Mouse (Mus musculus): ENCODE data around the gene Ybx2. TPM values are rescaled to one million over a fixed set of nuclear protein-coding genes. Genes with fewer than 3 reads are reported as not detected.

The Ybx2 gene
- polyA plus RNA-seq, 1 experiment from 2014 or later, result 6.4 TPM

- 63% methylated on average over 3 of the region's 3 CpGs for WGBS
These were observed 4.5 kb upstream of the Ybx2 start for GRCm38 (mm10) chr11:69930967-69931537.

DNA sequence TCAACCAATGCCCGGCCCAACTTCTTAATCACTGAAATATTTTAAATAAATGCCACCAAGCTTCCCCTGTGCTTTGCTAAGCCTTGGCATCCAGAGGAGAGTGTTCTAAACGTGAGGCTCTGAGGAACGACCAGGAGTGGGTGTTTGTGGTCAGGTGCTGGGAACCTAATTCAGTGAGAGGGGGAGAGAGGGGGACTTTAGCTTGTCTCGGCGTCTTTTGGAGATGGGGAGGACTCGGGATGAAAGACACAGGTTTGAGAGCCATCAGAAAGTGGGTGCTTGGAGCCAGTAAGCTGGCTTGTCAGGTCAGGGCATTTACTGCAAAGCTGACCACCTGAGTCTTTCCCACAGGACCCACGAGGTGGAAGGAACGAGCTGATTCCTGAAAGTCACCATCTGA lies 3.8 kb upstream of the Ybx2 start:
- no peak overlapping the region for H3K4me3 ChIP-seq
- H3K4me1 ChIP-seq, result peaks cover 31% of the 10 kb centered on the region
- DNase-seq (ENCODE audit: extremely low spot score, low spot score), result no peak
- no peaks in the 10 kb centered on the region for H3K9me3 ChIP-seq
- H3K27me3 ChIP-seq (ENCODE audit: poor library complexity, severe bottlenecking), result peaks cover 29% of the 10 kb centered on the region
- H3K27ac ChIP-seq, result no peak overlapping the region
- WGBS, result 78% methylated on average over 8 of the region's 8 CpGs
- H3K36me3 ChIP-seq (replicated peaks), result no peaks in the 10 kb centered on the region

More at GRCm38 (mm10) chr11:69930967-69931537, 4.5 kb upstream of the Ybx2 start:
- Histone ChIP-seq H3K27me3 (ENCODE audit: poor library complexity, severe bottlenecking) (peaks cover 22% of the 10 kb centered on the region), H3K9me3 (no peaks in the 10 kb centered on the region), H3K36me3 (replicated peaks) (no peaks in the 10 kb centered on the region), H3K4me1 (peaks cover 24% of the 10 kb centered on the region), H3K27ac (no peak overlapping the region), H3K4me3 (no peak overlapping the region)
- no peak for DNase-seq (ENCODE audit: extremely low spot score, low spot score)

GRCm38 (mm10) chr11:69932254-69932653 lies 3.3 kb upstream of the Ybx2 start:
- H3K9me3 ChIP-seq, result no peaks in the 10 kb centered on the region
- no peaks in the 10 kb centered on the region for H3K36me3 ChIP-seq (replicated peaks)
- 53% methylated on average over 3 of the region's 3 CpGs for WGBS
- H3K27ac ChIP-seq, result no peak overlapping the region
- H3K4me3 ChIP-seq, result no peak overlapping the region
- peaks cover 34% of the 10 kb centered on the region for H3K27me3 ChIP-seq (ENCODE audit: poor library complexity, severe bottlenecking)
- peaks cover 36% of the 10 kb centered on the region for H3K4me1 ChIP-seq
- no peak for DNase-seq (ENCODE audit: extremely low spot score, low spot score)

- Histone ChIP-seq H3K9me3 (no peaks in the 10 kb centered on the region), H3K4me3 (no peak overlapping the region), H3K27ac (no peak overlapping the region), H3K27me3 (ENCODE audit: poor library complexity, severe bottlenecking) (peaks cover 42% of the 10 kb centered on the region), H3K4me1 (peaks cover 42% of the 10 kb centered on the region), H3K36me3 (replicated peaks) (no peaks in the 10 kb centered on the region)
- 80% methylated on average over 4 of the region's 4 CpGs for WGBS
- no peak for DNase-seq (ENCODE audit: extremely low spot score, low spot score)
These were observed 2.5 kb upstream of the Ybx2 start for GRCm38 (mm10) chr11:69933066-69933465.

DNA sequence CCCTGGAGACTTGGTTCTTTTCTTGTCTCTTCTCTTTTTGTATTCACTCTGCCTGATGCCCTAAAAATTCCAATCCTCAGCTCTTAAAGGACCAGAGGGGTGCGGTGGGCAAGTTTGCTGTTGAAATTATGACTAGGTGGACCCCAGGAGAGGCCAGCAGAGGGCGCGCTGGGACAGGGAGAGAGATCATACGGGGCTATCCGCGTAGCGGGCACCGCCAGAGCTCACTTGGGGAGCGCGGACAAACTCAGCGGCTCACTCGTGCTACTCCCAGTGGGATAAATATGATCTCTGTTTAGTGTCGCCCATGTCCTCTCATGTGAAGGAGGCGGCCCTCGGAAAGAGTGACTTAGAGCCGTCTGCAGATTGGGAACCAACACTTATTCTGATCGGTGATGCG lies 1.4 kb upstream of the Ybx2 start:
- Histone ChIP-seq H3K9me3 (no peaks in the 10 kb centered on the region), H3K4me1 (peaks cover 53% of the 10 kb centered on the region), H3K27ac (peak overlapping the region; percentile 60), H3K27me3 (ENCODE audit: poor library complexity, severe bottlenecking) (peaks cover 53% of the 10 kb centered on the region), H3K4me3 (peak overlapping the region; percentile 74), H3K36me3 (replicated peaks) (no peaks in the 10 kb centered on the region)
- DNase-seq (ENCODE audit: extremely low spot score, low spot score), result peak; percentile 94
- 2% methylated on average over 18 of the region's 18 CpGs for WGBS

- WGBS, result 21% methylated on average over 6 of the region's 6 CpGs
- H3K4me3 ChIP-seq, result peak overlapping the region; percentile 74
- H3K27ac ChIP-seq, result peak overlapping the region; percentile 60; the same call in 1 of the 2 replicates
- peaks cover 53% of the 10 kb centered on the region for H3K4me1 ChIP-seq
- H3K36me3 ChIP-seq (replicated peaks), result no peaks in the 10 kb centered on the region
- H3K27me3 ChIP-seq (ENCODE audit: poor library complexity, severe bottlenecking), result peaks cover 58% of the 10 kb centered on the region
- no peak for DNase-seq (ENCODE audit: extremely low spot score, low spot score)
- H3K9me3 ChIP-seq, result no peaks in the 10 kb centered on the region
These were observed 915 bp upstream of the Ybx2 start for GRCm38 (mm10) chr11:69934681-69935080.

GRCm38 (mm10) chr11:69936156-69936555 lies 560 bp downstream of the Ybx2 start:
- DNase-seq (ENCODE audit: extremely low spot score, low spot score), result no peak
- WGBS, result 4% methylated on average over 30 of the region's 30 CpGs
- H3K27me3 ChIP-seq (ENCODE audit: poor library complexity, severe bottlenecking), result peaks cover 68% of the 10 kb centered on the region
- H3K4me3 ChIP-seq, result peak overlapping the region; percentile 74
- H3K27ac ChIP-seq, result peak overlapping the region; percentile 88
- H3K9me3 ChIP-seq, result no peaks in the 10 kb centered on the region
- H3K4me1 ChIP-seq, result peaks cover 53% of the 10 kb centered on the region
- H3K36me3 ChIP-seq (replicated peaks), result no peaks in the 10 kb centered on the region

- Histone ChIP-seq H3K4me3 (peak overlapping the region; percentile 74), H3K36me3 (replicated peaks) (no peaks in the 10 kb centered on the region; the same call in 1 of the 2 replicates), H3K27ac (no peak overlapping the region), H3K9me3 (no peaks in the 10 kb centered on the region), H3K4me1 (peaks cover 53% of the 10 kb centered on the region), H3K27me3 (ENCODE audit: poor library complexity, severe bottlenecking) (peaks cover 68% of the 10 kb centered on the region)
- 51% methylated on average over 9 of the region's 9 CpGs for WGBS
- DNase-seq (ENCODE audit: extremely low spot score, low spot score), result no peak
These were observed 1.2 kb downstream of the Ybx2 start for GRCm38 (mm10) chr11:69936714-69937347.

GRCm38 (mm10) chr11:69937385-69937784 lies 1.8 kb downstream of the Ybx2 start:
- peaks cover 68% of the 10 kb centered on the region for H3K27me3 ChIP-seq (ENCODE audit: poor library complexity, severe bottlenecking)
- peaks cover 3% of the 10 kb centered on the region; the same call in 1 of the 2 replicates for H3K36me3 ChIP-seq (replicated peaks)
- H3K27ac ChIP-seq, result no peak overlapping the region
- no peaks in the 10 kb centered on the region for H3K9me3 ChIP-seq
- WGBS, result 50% methylated on average over 4 of the region's 4 CpGs
- H3K4me3 ChIP-seq, result peak overlapping the region; percentile 74; the same call in 1 of the 2 replicates
- peaks cover 53% of the 10 kb centered on the region for H3K4me1 ChIP-seq
- DNase-seq (ENCODE audit: extremely low spot score, low spot score), result no peak

GRCm38 (mm10) chr11:69937834-69938233 lies 2.2 kb downstream of the Ybx2 start:
- peaks cover 68% of the 10 kb centered on the region for H3K27me3 ChIP-seq (ENCODE audit: poor library complexity, severe bottlenecking)
- 72% methylated on average over 5 of the region's 5 CpGs for WGBS

DNA sequence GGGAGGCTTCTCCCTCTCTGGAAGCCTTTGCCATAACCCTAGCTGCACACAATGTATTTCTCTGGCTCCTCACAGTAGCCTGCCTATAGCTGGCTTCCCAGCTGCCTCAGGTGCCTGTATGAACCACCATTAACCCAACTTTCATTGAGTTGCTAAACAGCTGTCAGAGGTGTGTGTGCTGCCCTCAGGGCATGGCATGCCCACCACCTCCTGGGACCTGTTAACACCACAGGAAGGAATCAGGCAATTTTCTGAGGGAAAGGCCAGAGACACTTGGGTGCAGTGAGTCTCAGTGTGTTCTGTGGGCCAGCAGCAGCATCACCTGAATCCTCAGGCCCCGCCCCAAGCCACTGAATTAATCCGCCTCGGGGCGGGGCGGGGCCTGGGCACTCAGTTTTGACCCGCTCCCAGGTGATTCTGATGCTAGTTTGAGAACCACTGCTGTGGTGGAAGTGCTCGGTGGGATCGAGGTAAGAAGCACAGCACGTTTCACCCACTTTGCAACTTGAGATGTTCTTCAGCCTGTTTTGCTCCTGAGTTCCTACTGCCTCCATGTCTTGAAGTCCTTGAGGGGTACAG lies 2.9 kb downstream of the Ybx2 start:
- Histone ChIP-seq H3K27me3 (ENCODE audit: poor library complexity, severe bottlenecking) (peaks cover 68% of the 10 kb centered on the region), H3K36me3 (replicated peaks) (peaks cover 14% of the 10 kb centered on the region), H3K9me3 (no peaks in the 10 kb centered on the region), H3K27ac (no peak overlapping the region), H3K4me3 (no peak overlapping the region), H3K4me1 (peaks cover 53% of the 10 kb centered on the region)
- DNase-seq (ENCODE audit: extremely low spot score, low spot score), result no peak
- WGBS, result 23% methylated on average over 9 of the region's 9 CpGs

More at GRCm38 (mm10) chr11:69937834-69938233, 2.2 kb downstream of the Ybx2 start:
- DNase-seq (ENCODE audit: extremely low spot score, low spot score), result no peak
- Histone ChIP-seq H3K36me3 (replicated peaks) (peaks cover 7% of the 10 kb centered on the region), H3K27ac (no peak overlapping the region), H3K4me1 (peaks cover 53% of the 10 kb centered on the region), H3K4me3 (peak overlapping the region; percentile 74; the same call in 1 of the 2 replicates), H3K9me3 (no peaks in the 10 kb centered on the region)

DNA sequence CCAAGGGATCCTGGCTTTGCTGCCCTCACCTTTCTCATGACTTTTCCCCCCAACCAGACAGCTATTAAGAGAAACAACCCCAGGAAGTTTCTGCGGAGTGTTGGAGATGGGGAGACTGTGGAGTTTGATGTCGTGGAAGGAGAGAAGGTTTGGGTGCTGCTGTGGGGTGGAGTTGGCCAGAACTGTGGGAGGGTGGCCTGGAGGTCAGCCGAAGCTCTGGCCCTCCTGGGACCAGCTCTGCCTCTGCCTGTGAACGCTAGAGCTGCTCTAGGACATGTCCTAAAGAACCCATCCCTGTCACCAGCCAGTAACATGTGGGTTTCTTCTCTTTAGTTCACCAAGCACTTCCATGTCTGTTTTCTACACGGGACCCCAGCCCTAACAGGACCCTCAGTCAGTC lies 3.6 kb downstream of the Ybx2 start:
- WGBS, result 60% methylated on average over 5 of the region's 5 CpGs

DNA sequence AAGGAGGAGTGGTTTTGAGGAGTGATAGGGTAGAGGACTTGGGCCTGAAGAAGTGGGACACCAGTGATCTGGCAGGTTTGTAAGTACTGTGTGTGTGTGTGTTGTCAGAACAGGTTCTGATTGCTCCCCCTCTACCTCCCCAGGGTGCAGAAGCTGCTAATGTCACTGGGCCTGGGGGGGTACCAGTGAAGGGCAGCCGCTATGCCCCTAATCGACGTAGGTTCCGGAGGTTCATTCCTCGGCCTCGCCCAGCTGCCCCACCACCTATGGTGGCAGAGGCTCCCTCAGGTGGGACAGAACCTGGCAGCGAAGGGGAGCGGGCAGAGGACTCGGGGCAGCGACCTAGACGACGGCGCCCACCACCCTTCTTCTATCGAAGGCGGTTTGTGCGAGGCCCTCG lies 4.1 kb downstream of the Ybx2 start:
- Histone ChIP-seq H3K36me3 (replicated peaks) (peaks cover 26% of the 10 kb centered on the region), H3K27me3 (ENCODE audit: poor library complexity, severe bottlenecking) (peaks cover 63% of the 10 kb centered on the region), H3K27ac (no peak overlapping the region), H3K4me1 (peaks cover 43% of the 10 kb centered on the region), H3K9me3 (no peaks in the 10 kb centered on the region), H3K4me3 (no peak overlapping the region)
- 92% methylated on average over 17 of the region's 17 CpGs for WGBS
- DNase-seq (ENCODE audit: extremely low spot score, low spot score), result no peak

More for the DNA sequence above, 3.6 kb downstream of the Ybx2 start:
- H3K27ac ChIP-seq, result no peak overlapping the region
- no peak for DNase-seq (ENCODE audit: extremely low spot score, low spot score)
- no peak overlapping the region; the same call in 1 of the 2 replicates for H3K4me3 ChIP-seq
- peaks cover 20% of the 10 kb centered on the region for H3K36me3 ChIP-seq (replicated peaks)
- H3K4me1 ChIP-seq, result peaks cover 48% of the 10 kb centered on the region
- H3K9me3 ChIP-seq, result no peaks in the 10 kb centered on the region
- peaks cover 68% of the 10 kb centered on the region for H3K27me3 ChIP-seq (ENCODE audit: poor library complexity, severe bottlenecking)
